Mouse (Mus musculus): ENCODE data around the gene Hhipl1.

The Hhipl1 gene

DNA sequence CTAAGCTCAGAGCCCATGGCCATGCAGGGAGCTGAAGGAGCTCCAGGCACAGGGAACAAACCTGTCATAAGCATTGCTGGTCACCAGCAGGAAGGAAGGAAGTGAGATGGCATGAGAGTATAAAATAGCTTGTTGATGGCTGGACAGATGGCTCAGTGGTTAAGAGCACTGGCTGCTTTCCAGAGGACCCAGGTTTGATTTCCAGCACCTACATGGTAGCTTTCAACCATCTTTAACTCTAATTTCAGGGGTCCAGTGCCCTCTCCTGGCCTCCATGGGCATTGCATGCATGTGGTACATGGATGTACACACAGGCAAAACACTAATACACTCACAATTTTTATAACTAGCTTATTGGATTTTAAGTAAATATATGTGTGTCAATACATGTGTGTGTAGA, 49.9 kb downstream of the Hhipl1 start:
- no peak for DNase-seq (ENCODE audit: low read depth, low spot score)

DNA sequence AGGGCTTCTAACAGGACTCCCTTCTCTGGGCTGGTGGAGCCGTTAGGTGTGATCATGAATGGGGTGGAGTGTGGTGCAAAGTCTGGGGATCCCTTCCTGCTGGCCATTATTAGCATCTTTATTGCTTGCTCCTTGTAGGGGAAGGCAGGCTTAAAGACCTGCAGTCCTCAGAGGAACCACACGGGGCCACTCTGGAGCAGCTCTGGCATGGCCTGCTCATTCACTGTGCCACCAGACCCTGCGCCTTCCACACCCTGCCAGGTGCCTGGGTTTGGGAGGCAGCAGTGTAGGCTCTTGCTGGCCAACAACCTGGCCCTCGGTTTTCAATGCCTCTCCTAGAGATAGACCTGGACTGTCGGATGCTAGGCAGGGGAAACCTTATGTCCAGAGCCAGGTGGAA, 57.7 kb downstream of the Hhipl1 start:
- DNase-seq (ENCODE audit: low read depth, low spot score) = peak; percentile 91

- peak; percentile 65 for DNase-seq (ENCODE audit: low read depth, low spot score)
These were observed 59.3 kb downstream of the Hhipl1 start for GRCm38 (mm10) chr12:108365340-108365739.

GRCm38 (mm10) chr12:108365868-108366267, 59.8 kb downstream of the Hhipl1 start:
- no peak for DNase-seq (ENCODE audit: low read depth, low spot score)

GRCm38 (mm10) chr12:108367909-108368308, 61.8 kb downstream of the Hhipl1 start:
- DNase-seq (ENCODE audit: low read depth, low spot score) = no peak

DNA sequence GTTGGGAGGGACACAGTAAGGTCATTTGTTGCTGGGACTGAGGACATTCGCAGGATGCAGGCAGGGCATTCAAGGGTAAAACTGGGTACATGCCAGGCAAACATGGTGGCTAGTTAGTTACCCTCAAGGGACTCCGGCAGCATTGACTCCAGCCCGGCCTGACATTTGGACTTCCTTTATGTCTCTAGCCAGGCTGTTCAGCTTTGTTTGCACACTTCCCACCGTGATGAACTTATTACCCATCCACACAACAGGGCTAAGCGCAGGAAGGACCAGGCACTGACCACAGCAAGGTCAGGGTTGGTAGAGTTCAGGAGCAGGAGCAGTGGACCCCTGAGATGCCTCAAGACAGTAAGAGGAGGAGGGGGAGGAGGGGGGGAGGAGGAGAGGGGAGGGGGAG, 62.9 kb downstream of the Hhipl1 start:
- no peak for DNase-seq (ENCODE audit: low read depth, low spot score)

GRCm38 (mm10) chr12:108370596-108371428, 64.7 kb downstream of the Hhipl1 start, which contains the start of gene Eml1:
TSS of gene Eml1 (plus strand) at chr12:108370957.
- DNase-seq (ENCODE audit: low read depth, low spot score) = peak; percentile 25

DNA sequence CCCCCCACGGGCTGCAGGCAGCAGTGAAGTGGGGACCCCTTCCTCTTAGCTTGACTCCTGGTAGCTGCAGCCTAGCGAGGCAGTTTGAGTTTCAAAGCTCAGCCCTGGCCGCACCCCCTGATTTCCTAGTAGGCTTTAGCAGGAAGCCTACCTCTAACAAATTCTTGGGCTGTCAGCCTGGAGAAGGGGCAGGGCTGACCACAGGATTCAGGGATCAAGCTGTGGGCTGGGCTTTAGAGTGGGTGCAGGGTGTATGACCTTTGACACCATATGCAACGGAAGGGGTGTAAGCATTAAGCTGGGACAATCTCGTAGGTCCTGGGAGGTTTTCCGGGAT, 65.3 kb downstream of the Hhipl1 start:
- no peak for DNase-seq (ENCODE audit: low read depth, low spot score)

GRCm38 (mm10) chr12:108372241-108372640, 66.2 kb downstream of the Hhipl1 start:
- DNase-seq (ENCODE audit: low read depth, low spot score) = no peak

DNA sequence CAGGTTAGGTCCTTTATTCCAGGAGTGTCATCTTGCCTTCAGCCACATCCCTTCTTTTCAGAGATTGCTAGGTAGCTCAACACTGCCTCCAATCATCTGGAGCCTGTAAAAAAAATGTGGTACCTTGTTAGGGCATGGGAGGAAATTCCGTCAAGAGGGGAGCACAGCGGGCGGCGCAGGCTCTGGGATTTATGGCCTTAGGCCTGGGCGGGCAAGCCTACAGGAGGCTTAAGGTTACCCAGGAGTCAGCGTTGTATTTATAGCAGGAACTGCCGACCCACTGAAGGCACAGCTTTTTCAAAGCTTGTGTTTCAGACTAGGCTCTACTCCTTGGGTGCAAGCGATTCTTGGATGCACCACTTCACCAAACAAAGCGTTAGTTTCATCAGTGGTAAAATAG, 67.5 kb downstream of the Hhipl1 start:
- DNase-seq (ENCODE audit: low read depth, low spot score) = no peak

GRCm38 (mm10) chr12:108374689-108375088, 68.6 kb downstream of the Hhipl1 start:
- no peak for DNase-seq (ENCODE audit: low read depth, low spot score)

DNA sequence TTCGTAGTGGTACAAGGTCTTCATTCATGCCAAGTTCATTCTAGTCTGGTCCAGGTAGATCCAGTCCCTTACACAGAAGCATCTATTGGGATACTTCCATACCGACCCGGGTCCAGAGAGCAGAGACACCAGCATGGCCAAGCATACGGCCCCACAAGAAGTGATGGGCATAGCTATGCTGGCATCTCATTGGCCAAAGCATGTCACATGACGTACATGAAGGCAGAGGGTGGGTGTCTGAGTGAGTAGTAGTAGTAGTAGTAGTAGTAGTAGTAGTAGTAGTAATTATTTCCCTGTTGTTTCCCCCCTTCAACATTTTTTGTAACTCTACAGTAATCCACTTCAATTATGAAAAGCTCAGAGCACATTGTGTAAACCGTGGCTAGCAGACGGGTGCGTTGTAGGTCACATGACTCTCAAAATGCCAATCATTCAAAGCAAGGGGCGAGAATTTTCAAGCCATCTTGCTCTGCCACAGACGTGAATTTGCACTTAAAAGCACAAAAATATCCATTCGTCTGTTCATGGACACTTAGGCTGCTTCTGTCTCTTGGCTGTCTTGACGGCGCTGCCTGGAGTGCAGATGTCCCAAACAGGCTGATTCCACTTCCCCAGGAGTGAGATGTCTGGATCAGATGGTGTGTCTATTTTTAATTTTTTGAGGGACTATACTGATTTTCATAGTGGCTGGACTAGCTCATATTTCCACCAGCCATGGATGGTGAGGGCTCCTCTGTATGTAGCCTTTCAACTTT, 72.5 kb downstream of the Hhipl1 start:
- no peak for DNase-seq (ENCODE audit: low read depth, low spot score)
